Mouse (Mus musculus) brain, adult 2 months (tissue): ENCODE measurements around the gene Uso1.

Source experiments
- DNase-seq: peaks from one replicate; pipeline ENCODE4 v3.0.0; 2011; ENCODE audit warnings: low read depth, low spot score

The Uso1 gene

DNA sequence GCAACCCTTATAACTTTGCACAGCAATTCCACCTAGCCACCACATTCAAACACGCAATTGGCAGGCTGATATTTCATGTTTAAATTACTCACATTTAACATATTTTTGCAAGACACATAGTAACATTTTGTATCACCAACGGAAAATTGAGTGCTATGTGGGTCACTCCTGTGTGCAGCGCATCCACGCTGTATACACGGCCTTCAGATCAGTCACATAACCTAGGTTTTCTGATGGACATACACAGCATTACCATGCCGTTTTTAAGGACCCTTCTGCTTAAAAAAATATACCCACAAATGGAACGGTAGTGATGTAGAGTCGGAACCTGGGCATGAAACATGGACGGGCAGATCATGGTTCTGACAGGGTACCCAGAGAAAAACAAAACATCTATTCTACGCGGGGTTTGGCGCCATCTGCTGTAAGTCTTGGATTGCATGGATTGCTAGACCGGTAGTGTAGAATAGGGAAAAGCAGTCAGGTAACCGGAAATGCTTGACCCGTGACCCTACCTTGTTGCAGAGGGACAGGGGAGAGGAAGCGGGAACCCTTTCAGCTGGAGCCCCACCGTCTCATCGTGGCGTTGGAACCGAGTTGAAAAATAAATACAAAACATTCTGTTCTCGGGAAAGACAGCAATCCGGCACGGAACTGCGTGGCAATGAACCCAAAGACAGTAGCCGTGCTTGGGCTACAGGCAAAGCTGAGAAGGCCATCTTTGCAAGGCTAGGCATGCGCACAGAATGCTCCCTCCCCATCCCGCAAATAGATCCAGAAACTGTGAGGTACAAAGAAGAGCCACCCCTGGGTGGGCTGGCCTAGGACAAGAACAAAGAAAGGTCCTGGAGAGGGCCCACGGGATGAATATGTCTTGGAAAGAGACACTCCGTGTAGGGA lies 101.8 kb downstream of the Uso1 start:
- peak; percentile 81 for DNase-seq

- DNase-seq, result peak; percentile 80
Measured at GRCm38 (mm10) chr5:92240769-92241168, 103.0 kb downstream of the Uso1 start.

DNA sequence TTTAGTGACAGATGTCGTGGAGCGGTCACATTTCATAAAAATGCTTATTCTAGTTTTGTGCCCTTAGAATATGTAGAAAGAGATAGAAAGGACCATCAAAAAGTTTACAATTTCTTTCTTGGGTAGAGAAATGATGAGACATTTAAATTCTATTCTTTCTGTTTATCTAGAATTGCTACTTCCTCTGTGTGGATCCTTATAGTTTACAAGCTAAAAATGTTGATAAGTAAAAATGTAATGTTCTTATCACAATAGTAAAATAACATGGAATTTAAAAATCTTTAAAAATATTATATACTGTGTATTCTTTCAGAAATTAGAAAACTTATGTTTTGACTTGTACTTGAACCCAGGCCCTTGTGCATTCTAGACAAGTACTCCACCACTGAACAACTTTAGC lies 107.2 kb downstream of the Uso1 start:
- DNase-seq, result no peak

DNA sequence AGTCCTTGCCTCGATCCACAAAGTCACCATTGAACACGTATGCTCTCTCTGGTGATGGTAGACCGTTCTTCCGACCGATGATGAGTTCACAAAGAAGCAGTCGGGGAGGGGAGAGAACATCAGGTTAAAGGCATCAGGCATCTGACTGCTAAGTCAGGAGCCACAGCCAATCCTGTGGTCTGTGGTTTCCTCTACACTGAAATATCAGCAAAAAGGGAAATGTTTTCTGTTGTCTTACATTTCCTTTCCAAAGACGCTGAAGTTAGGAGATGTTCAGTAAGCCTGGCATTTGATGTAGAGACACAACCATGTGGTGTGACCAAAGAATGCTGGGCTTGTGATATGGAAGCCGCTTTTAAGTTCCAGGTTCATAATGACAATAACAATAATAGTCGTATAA lies 107.7 kb downstream of the Uso1 start:
- DNase-seq, result no peak

DNA sequence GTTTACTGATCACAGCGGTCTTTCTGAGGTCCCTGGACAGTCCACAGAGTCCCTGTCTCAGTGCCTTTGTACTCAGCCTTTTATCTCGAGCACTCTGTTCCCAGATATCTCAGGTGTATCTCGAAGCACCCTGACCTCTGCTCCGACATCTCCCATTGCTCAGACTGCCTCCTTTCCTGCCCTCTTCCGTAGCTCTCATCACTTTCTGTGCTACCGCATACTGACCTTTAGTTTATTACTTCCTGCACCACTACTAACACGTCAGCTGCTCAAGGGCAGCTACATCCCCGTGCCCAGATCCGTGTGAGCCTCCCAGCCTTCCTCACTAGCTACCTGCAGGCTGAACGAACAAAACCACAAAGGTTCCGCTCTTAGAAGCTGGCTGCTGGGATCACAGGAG lies 110.9 kb downstream of the Uso1 start:
- DNase-seq, result no peak

- DNase-seq, result no peak
Measured at GRCm38 (mm10) chr5:92252031-92252430, 114.3 kb downstream of the Uso1 start.
